Mouse (Mus musculus): Measurements from ENCODE around the gene Stox2.

- no peak for TF ChIP-seq CTCF (IDR thresholded peaks at IDR 0.05)
- no peak for TF ChIP-seq EP300 (IDR thresholded peaks at IDR 0.05)
Measured at GRCm38 (mm10) chr8:47446312-47447046, at the start of gene Stox2.

All from lung, postnatal 0 days (tissue).